Comparison of ENCODE assay signal across 30 mouse cellular contexts in genomic region chr2:160383418-160383817, GRCm38 (mm10). TPM values are rescaled to one million over a fixed set of nuclear protein-coding genes. Genes with fewer than 3 reads are reported as not detected.
"Had no signal": no experiment of that assay in that cellular context is flagged by ENCODE, and none has a peak within 500 bp of the region (broad histone marks: within the 10 kb centered on the region; RNA-seq: fewer than 3 reads in every experiment).

No protein-coding gene starts in this region.

- H3K27ac ChIP-seq: heart, embryonic 13.5 days; heart, embryonic 15.5 days; hindbrain, embryonic 13.5 days; hindbrain, embryonic 15.5 days; hindbrain, postnatal 0 days; intestine, embryonic 15.5 days; limb, embryonic 13.5 days; limb, embryonic 15.5 days; liver, embryonic 12.5 days; liver, embryonic 14.5 days had no signal

- H3K36me3 ChIP-seq: heart, embryonic 13.5 days; heart, embryonic 15.5 days; hindbrain, embryonic 13.5 days; hindbrain, embryonic 15.5 days; intestine, embryonic 15.5 days; limb, embryonic 13.5 days; limb, embryonic 15.5 days; liver, embryonic 12.5 days had no signal

- H3K9ac ChIP-seq: forebrain, postnatal 0 days; heart, embryonic 13.5 days; heart, embryonic 15.5 days; hindbrain, embryonic 13.5 days; hindbrain, embryonic 15.5 days; intestine, embryonic 15.5 days; limb, embryonic 13.5 days; limb, embryonic 15.5 days; liver, embryonic 12.5 days; liver, embryonic 14.5 days had no signal

- H3K27me3 ChIP-seq: intestine, embryonic 15.5 days; liver, embryonic 12.5 days had no signal

- H3K9me3 ChIP-seq: heart, embryonic 13.5 days; heart, embryonic 15.5 days; hindbrain, embryonic 13.5 days; hindbrain, embryonic 15.5 days; intestine, embryonic 15.5 days; limb, embryonic 13.5 days; limb, embryonic 15.5 days; liver, embryonic 12.5 days had no signal

- H3K4me3 ChIP-seq: heart, embryonic 13.5 days; heart, embryonic 15.5 days; hindbrain, embryonic 13.5 days; hindbrain, embryonic 15.5 days; intestine, embryonic 15.5 days; limb, embryonic 13.5 days; limb, embryonic 15.5 days; liver, embryonic 12.5 days had no signal

- DNase-seq: forebrain, postnatal 0 days; gastrocnemius, postnatal 14 days; gastrocnemius, postnatal 36 days; heart, adult 18-20 months; heart, postnatal 14 days; heart, postnatal 36 days; kidney, adult 11 months; kidney, adult 9 months; kidney, postnatal 10 days; kidney, postnatal 36 days; layer of hippocampus, adult 9-11 months; layer of hippocampus, postnatal 36 days; left cerebral cortex, postnatal 4 days had no signal

- H3K4me2 ChIP-seq: heart, embryonic 11.5 days; heart, embryonic 13.5 days; heart, embryonic 15.5 days; hindbrain, embryonic 13.5 days; hindbrain, embryonic 15.5 days; intestine, embryonic 15.5 days; limb, embryonic 13.5 days; limb, embryonic 15.5 days; liver, embryonic 12.5 days had no signal

- H3K4me1 ChIP-seq: heart, embryonic 13.5 days; heart, embryonic 15.5 days; hindbrain, embryonic 15.5 days; intestine, embryonic 15.5 days; limb, embryonic 13.5 days; limb, embryonic 15.5 days; liver, embryonic 12.5 days had no signal

- ATAC-seq: forebrain, postnatal 0 days; hindbrain, postnatal 0 days; intestine, embryonic 15.5 days; liver, embryonic 12.5 days had no signal

RNA-seq across cellular contexts. Expression of gene Gm826, which starts 49.5 kb away (rescaled TPM):
- total RNA-seq: forebrain, postnatal 0 days; hematopoietic stem cell, adult 5-6 weeks; layer of hippocampus, adult 18-20 months; layer of hippocampus, postnatal 14 days; layer of hippocampus, postnatal 36 days; left cerebral cortex, postnatal 10 days; left cerebral cortex, postnatal 25 days had no signal
- polyA plus RNA-seq: gonadal fat pad, adult 2 months; hindbrain, embryonic 13.5 days; hindbrain, embryonic 15.5 days; hindbrain, postnatal 0 days had no signal
